Mouse (Mus musculus) cerebellum, postnatal 10 days (tissue): ENCODE results near the gene Tsnaxip1.

Experiments
- DNase-seq, 2 experiments: peaks; one replicate each; pipeline ENCODE4 v3.0.0; 2021; ENCODE audit warnings: mixed read lengths in 2 of 2

Tsnaxip1 gene

GRCm38 (mm10) chr8:105866364-105867029 is 39.0 kb downstream of the Tsnaxip1 start:
- DNase-seq: no peak

- DNase-seq: peak in 1 of 2 experiments; percentile 41
Measured at GRCm38 (mm10) chr8:105874301-105874700, 46.8 kb downstream of the Tsnaxip1 start.

- DNase-seq: peak; percentile 90 to 91
Measured at GRCm38 (mm10) chr8:105880754-105881520, 53.4 kb downstream of the Tsnaxip1 start, which contains the start of gene Edc4. Gene Edc4, plus strand, starts transcription at chr8:105880881.

GRCm38 (mm10) chr8:105889756-105890465 is 62.4 kb downstream of the Tsnaxip1 start:
- peak; percentile 57 to 70 for DNase-seq

GRCm38 (mm10) chr8:105890870-105891269 is 63.3 kb downstream of the Tsnaxip1 start:
- DNase-seq: peak; percentile 68 to 69

GRCm38 (mm10) chr8:105892432-105892831 is 64.9 kb downstream of the Tsnaxip1 start:
- peak; percentile 49 to 50 for DNase-seq

GRCm38 (mm10) chr8:105893339-105893738 is 65.8 kb downstream of the Tsnaxip1 start, which contains the start of gene Nrn1l:
Gene Nrn1l, plus strand, starts transcription at chr8:105893567.
- DNase-seq: peak; percentile 69 to 75
